Mouse (Mus musculus) hematopoietic stem cell, adult 5-6 weeks (primary cell): ENCODE measurements around the gene Esp8. TPM values are rescaled to one million over a fixed set of nuclear protein-coding genes. Genes with fewer than 3 reads are reported as not detected.
"Not testable (repeated sequence)": the region's sequence is repeated elsewhere in the genome, so short reads cannot be mapped to it uniquely, and the experiment has no call there.

Source experiments
- ATAC-seq, 2 experiments: fragments of 125-278 bp in 1 of 2; replicated peaks in 1 of 2; 2 replicates each; pipeline ENCODE4 v1.8.0; 2016 to 2017; ENCODE audit warnings: inconsistent platforms in 2 of 2, mild to moderate bottlenecking in 2 of 2, moderate number of reproducible peaks in 2 of 2, low read depth in 1 of 2, moderate TSS enrichment in 1 of 2; ENCODE audit not compliant: low FRiP score in 2 of 2, poor library complexity in 2 of 2, severe bottlenecking in 2 of 2, insufficient read depth in 1 of 2, low TSS enrichment in 1 of 2
- total RNA-seq: library from RNA; stranded (forward); fragments of 172-1452, 232-1000 nt; gene quantifications from 2 replicates; pipeline ENCODE4 v1.2.3, GENCODE M21; 2017

Esp8 gene
- total RNA-seq, result not detected in 2 replicates

GRCm38 (mm10) chr17:40519818-40520217 lies at the start of gene Esp8:
Gene Esp8 (plus strand): TSS chr17:40520022.
- no peak for ATAC-seq

DNA sequence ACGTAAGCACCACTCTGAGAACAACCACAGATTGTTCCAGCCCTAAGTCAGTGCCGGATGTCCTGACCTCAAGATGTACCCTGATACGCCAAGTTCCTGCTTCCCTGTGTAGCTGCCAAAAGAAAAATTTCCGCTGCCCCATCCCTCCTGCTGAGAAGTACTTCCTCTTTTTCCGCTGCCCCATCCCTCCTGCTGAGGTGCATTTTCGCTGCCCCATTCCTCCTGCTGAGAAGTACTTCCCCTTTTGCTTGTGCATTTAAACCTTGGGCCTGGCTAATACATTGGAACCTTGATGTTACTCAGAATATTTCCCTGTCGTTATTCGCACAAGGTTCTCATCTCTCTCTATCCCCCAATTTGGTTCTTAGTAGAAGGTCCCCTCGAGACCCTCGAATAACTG lies 36.3 kb upstream of the Esp8 start:
- ATAC-seq, result not testable (repeated sequence)

GRCm38 (mm10) chr17:40495468-40496185 lies 24.2 kb upstream of the Esp8 start:
- not testable (repeated sequence) for ATAC-seq

DNA sequence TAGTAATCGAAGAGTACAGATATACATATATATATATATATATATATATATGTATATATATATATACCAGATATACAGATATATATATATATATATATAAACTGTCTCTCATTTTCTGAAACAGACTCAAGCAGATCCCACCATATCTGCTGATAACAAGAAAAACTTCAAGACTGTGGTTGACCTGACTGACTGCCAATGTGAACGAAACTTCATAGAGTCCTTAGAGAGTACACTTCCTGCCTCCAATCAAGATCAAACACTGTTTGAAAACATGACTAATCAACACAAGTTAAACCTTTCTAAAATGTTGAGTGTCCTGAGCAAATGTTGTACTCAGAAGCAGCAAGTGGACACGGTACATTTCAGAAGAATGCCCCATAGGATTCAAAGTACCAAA lies 10.0 kb downstream of the Esp8 start:
- no peak for ATAC-seq

DNA sequence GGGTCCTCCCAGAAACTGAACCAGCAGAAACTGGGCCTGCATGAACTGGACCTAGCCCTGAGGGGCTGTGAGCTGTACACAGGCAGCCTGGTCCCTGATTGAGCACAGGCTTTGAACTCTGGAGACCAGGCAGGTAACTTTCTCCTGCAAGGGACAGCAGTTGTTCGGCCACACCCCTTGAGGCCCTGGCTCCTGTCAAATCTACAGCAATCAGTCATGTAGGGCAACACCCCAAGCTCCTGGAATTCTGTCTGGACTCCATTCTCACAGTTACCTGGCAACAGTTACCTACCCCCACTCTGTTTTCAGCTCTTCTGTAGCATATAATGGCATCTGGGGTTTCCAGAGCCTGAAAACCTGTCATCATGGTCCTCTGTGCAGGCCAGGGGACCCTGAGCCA lies 11.3 kb downstream of the Esp8 start:
- ATAC-seq, result no peak

DNA sequence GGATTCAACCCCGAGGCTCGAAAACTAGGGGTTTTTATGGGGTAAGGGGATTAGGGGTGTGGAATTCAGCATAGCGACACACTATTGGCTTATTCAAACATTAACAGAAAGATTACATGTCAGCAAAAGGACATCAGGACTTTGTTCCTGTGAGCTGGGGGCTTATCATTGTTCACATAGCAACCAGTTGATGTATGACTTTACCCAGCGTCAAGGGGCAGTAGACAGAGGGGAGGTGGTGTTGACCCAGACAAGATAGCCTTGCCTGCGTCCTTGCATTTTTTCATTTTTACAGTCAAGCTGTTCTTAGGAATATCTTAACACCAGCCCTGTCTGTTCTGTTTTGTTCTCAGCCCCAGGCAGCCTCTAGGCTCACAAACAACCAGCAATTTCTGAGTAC lies 27.2 kb downstream of the Esp8 start:
- not testable (repeated sequence) for ATAC-seq

GRCm38 (mm10) chr17:40553470-40553869 lies 33.6 kb downstream of the Esp8 start:
- no peak for ATAC-seq

GRCm38 (mm10) chr17:40561207-40561606 lies 41.4 kb downstream of the Esp8 start, which contains the start of gene Esp6:
Gene Esp6 (plus strand): TSS chr17:40561507.
- ATAC-seq, result no peak

Other genes with a start within 250 kb of the Esp8 start
- not detected in 2 replicates for gene Crisp1, start 200.8 kb upstream of the Esp8 start, total RNA-seq
- not detected in 2 replicates for gene Esp6, start 41.5 kb downstream of the Esp8 start, total RNA-seq
- gene Esp4, start 78.6 kb downstream of the Esp8 start, total RNA-seq, result not detected in 2 replicates
- not detected in 2 replicates for gene Esp3, start 112.1 kb downstream of the Esp8 start, total RNA-seq
- gene Esp1, start 207.1 kb downstream of the Esp8 start, total RNA-seq, result not detected in 2 replicates